Mouse (Mus musculus): ENCODE measurements around the gene Secisbp2l. TPM values are rescaled to one million over a fixed set of nuclear protein-coding genes. Genes with fewer than 3 reads are reported as not detected.

The Secisbp2l gene
- total RNA-seq, 2 experiments from 2014 or later = 49.9 to 57.2 TPM

- no peak for DNase-seq (ENCODE audit: low spot score in 2 of 2)
These were observed 1.7 kb upstream of the Secisbp2l start for GRCm38 (mm10) chr2:125784392-125784791.

GRCm38 (mm10) chr2:125783868-125784267 lies 1.2 kb upstream of the Secisbp2l start:
- no peak for DNase-seq (ENCODE audit: low spot score in 2 of 2)

GRCm38 (mm10) chr2:125781978-125782718 lies 522 bp downstream of the Secisbp2l start:
- DNase-seq (ENCODE audit: low spot score in 2 of 2) = no peak

- DNase-seq (ENCODE audit: low spot score in 2 of 2) = no peak
These were observed 1.7 kb downstream of the Secisbp2l start for GRCm38 (mm10) chr2:125781006-125781405.

GRCm38 (mm10) chr2:125778380-125778779 lies 4.3 kb downstream of the Secisbp2l start:
- no peak for DNase-seq (ENCODE audit: low spot score in 2 of 2)

- no peak for DNase-seq (ENCODE audit: low spot score in 2 of 2)
These were observed 5.7 kb downstream of the Secisbp2l start for GRCm38 (mm10) chr2:125777018-125777417.

- no peak for DNase-seq (ENCODE audit: low spot score in 2 of 2)
These were observed 7.0 kb downstream of the Secisbp2l start for GRCm38 (mm10) chr2:125775661-125776060.

- no peak for DNase-seq (ENCODE audit: low spot score in 2 of 2)
These were observed 7.8 kb downstream of the Secisbp2l start for GRCm38 (mm10) chr2:125774846-125775245.

GRCm38 (mm10) chr2:125765029-125765428 lies 17.6 kb downstream of the Secisbp2l start:
- no peak for DNase-seq (ENCODE audit: low spot score in 2 of 2)

GRCm38 (mm10) chr2:125764531-125764930 lies 18.1 kb downstream of the Secisbp2l start:
- DNase-seq (ENCODE audit: low spot score in 2 of 2) = no peak

- DNase-seq (ENCODE audit: low spot score in 2 of 2) = no peak
These were observed 33.3 kb downstream of the Secisbp2l start for GRCm38 (mm10) chr2:125749330-125749729.

GRCm38 (mm10) chr2:125739338-125739737 lies 43.3 kb downstream of the Secisbp2l start:
- DNase-seq (ENCODE audit: low spot score in 2 of 2) = no peak

- no peak for DNase-seq (ENCODE audit: low spot score in 2 of 2)
These were observed 44.0 kb downstream of the Secisbp2l start for GRCm38 (mm10) chr2:125738718-125739117.

GRCm38 (mm10) chr2:125736025-125736343 lies 46.7 kb downstream of the Secisbp2l start:
- DNase-seq (ENCODE audit: low spot score in 2 of 2) = no peak

GRCm38 (mm10) chr2:125735333-125736024 lies 47.2 kb downstream of the Secisbp2l start:
- DNase-seq (ENCODE audit: low spot score in 2 of 2) = no peak

GRCm38 (mm10) chr2:125734741-125735140 lies 47.9 kb downstream of the Secisbp2l start:
- no peak for DNase-seq (ENCODE audit: low spot score in 2 of 2)

GRCm38 (mm10) chr2:125731763-125732560 lies 50.7 kb downstream of the Secisbp2l start:
- peak; percentile 96 to 98 for DNase-seq (ENCODE audit: low spot score in 2 of 2)

- DNase-seq (ENCODE audit: low spot score in 2 of 2) = no peak
These were observed 58.0 kb downstream of the Secisbp2l start for GRCm38 (mm10) chr2:125724546-125725114.

GRCm38 (mm10) chr2:125724086-125724430 lies 58.6 kb downstream of the Secisbp2l start, which contains the start of gene Shc4:
Shc4 (minus strand) TSS chr2:125724148.
- DNase-seq (ENCODE audit: low spot score in 2 of 2) = peak in 1 of 2 experiments; percentile 35

- peak; percentile 42 to 44 for DNase-seq (ENCODE audit: low spot score in 2 of 2)
These were observed 59.1 kb downstream of the Secisbp2l start for GRCm38 (mm10) chr2:125723408-125724085.

GRCm38 (mm10) chr2:125723086-125723407 lies 59.6 kb downstream of the Secisbp2l start:
- DNase-seq (ENCODE audit: low spot score in 2 of 2) = no peak
